Mouse (Mus musculus): ENCODE measurements at regions not wholly inside any gene's neighbourhood (a gene's known extent, or its start where the extent isn't known, plus 50 kb on each side); places are given as distances from the start of the nearest gene placed in this dataset.

- no peak for DNase-seq (ENCODE audit: low spot score)
Measured at GRCm38 (mm10) chr9:69705942-69706341, 54.8 kb downstream of the Foxb1 start.

GRCm38 (mm10) chr9:69705071-69705470 lies 55.7 kb downstream of the Foxb1 start:
- DNase-seq (ENCODE audit: low spot score): no peak

- DNase-seq (ENCODE audit: low spot score): no peak
Measured at GRCm38 (mm10) chr9:69703731-69704130, 57.0 kb downstream of the Foxb1 start.

GRCm38 (mm10) chr9:69702156-69702928 lies 58.4 kb downstream of the Foxb1 start:
- no peak for DNase-seq (ENCODE audit: low spot score)

GRCm38 (mm10) chr9:69700696-69701095 lies 60.0 kb downstream of the Foxb1 start:
- no peak for DNase-seq (ENCODE audit: low spot score)

GRCm38 (mm10) chr9:69691756-69692155 lies 69.0 kb downstream of the Foxb1 start:
- no peak for DNase-seq (ENCODE audit: low spot score)

GRCm38 (mm10) chr9:69687349-69688123 lies 73.2 kb downstream of the Foxb1 start:
- DNase-seq (ENCODE audit: low spot score): no peak

GRCm38 (mm10) chr9:69686766-69687165 lies 74.0 kb downstream of the Foxb1 start:
- no peak for DNase-seq (ENCODE audit: low spot score)

- DNase-seq (ENCODE audit: low spot score): no peak
Measured at GRCm38 (mm10) chr9:69685630-69686029, 75.1 kb downstream of the Foxb1 start.

- no peak for DNase-seq (ENCODE audit: low spot score)
Measured at GRCm38 (mm10) chr9:69681372-69682213, 79.1 kb downstream of the Foxb1 start.

GRCm38 (mm10) chr9:69678634-69679033 lies 82.1 kb downstream of the Foxb1 start:
- DNase-seq (ENCODE audit: low spot score): no peak

- no peak for DNase-seq (ENCODE audit: low spot score)
Measured at GRCm38 (mm10) chr9:69673463-69674105, 87.2 kb downstream of the Foxb1 start.

- no peak for DNase-seq (ENCODE audit: low spot score)
Measured at GRCm38 (mm10) chr9:69672657-69673462, 87.9 kb downstream of the Foxb1 start.

- DNase-seq (ENCODE audit: low spot score): no peak
Measured at GRCm38 (mm10) chr9:69671199-69671598, 89.5 kb downstream of the Foxb1 start.

GRCm38 (mm10) chr9:69670551-69671044 lies 90.1 kb downstream of the Foxb1 start:
- DNase-seq (ENCODE audit: low spot score): no peak

- no peak for DNase-seq (ENCODE audit: low spot score)
Measured at GRCm38 (mm10) chr9:69669611-69670550, 90.9 kb downstream of the Foxb1 start.

GRCm38 (mm10) chr9:69668475-69669090 lies 92.2 kb downstream of the Foxb1 start:
- no peak for DNase-seq (ENCODE audit: low spot score)

- DNase-seq (ENCODE audit: low spot score): no peak
Measured at GRCm38 (mm10) chr9:69667064-69667533, 93.6 kb downstream of the Foxb1 start.

- DNase-seq (ENCODE audit: low spot score): no peak
Measured at GRCm38 (mm10) chr9:69664201-69664600, 96.5 kb downstream of the Foxb1 start.
